Mouse (Mus musculus) liver, postnatal 0 days (tissue): ENCODE measurements around the gene Txnrd2. TPM values are rescaled to one million over a fixed set of nuclear protein-coding genes. Genes with fewer than 3 reads are reported as not detected.

Experiments
- ATAC-seq: fragments of 200-750 bp; cut with Nextera tagmentation; 2 replicates; pipeline ENCODE4 v1.8.0; 2017; ENCODE audit warnings: mild to moderate bottlenecking, moderate library complexity
- DNase-seq: peaks from one replicate; pipeline ENCODE4 v3.0.0-alpha.2; 2016
- H3K27ac ChIP-seq: fragments of 300-500 bp; sonication (generic); 2 replicates; pipeline ENCODE4 v1.5.1; 2014; ENCODE audit warnings: antibody characterized with exemption, moderate library complexity, mild to moderate bottlenecking, low read depth
- H3K27me3 ChIP-seq: fragments of 300-500 bp; sonication (generic); 2 replicates; pipeline ENCODE4 v1.6.1; 2014; ENCODE audit warnings: low read length, control low read depth, mixed read lengths; ENCODE audit not compliant: insufficient read depth
- H3K36me3 ChIP-seq: fragments of 300-500 bp; sonication (generic); replicated peaks from 2 replicates; pipeline ENCODE4 v1.6.1; 2014; ENCODE audit warnings: mild to moderate bottlenecking, control low read depth, low read length, moderate library complexity, mixed read lengths; ENCODE audit not compliant: insufficient read depth
- H3K4me1 ChIP-seq: fragments of 300-500 bp; sonication (generic); 2 replicates; pipeline ENCODE4 v1.6.1; 2014; ENCODE audit warnings: antibody characterized with exemption, mild to moderate bottlenecking, control low read depth; ENCODE audit not compliant: insufficient read depth
- H3K4me2 ChIP-seq: fragments of 300-500 bp; sonication (generic); 2 replicates; pipeline ENCODE4 v1.6.1; 2014; ENCODE audit warnings: low read depth, mild to moderate bottlenecking, low read length, moderate library complexity, mixed read lengths
- H3K4me3 ChIP-seq: fragments of 300-500 bp; sonication (generic); 2 replicates; pipeline ENCODE4 v1.5.1; 2014; ENCODE audit warnings: low read depth, low read length
- H3K9ac ChIP-seq: fragments of 300-500 bp; sonication (generic); replicated peaks from 2 replicates; pipeline ENCODE4 v1.6.1; 2014; ENCODE audit warnings: mild to moderate bottlenecking, moderate library complexity
- H3K9me3 ChIP-seq: fragments of 300-500 bp; sonication (generic); 2 replicates; pipeline ENCODE4 v1.6.1; 2016; ENCODE audit warnings: mild to moderate bottlenecking, control low read depth, low read length, mixed read lengths
- CTCF ChIP-seq: sonication (generic); IDR thresholded peaks from 2 replicates; pipeline ENCODE4 v1.5.1; 2016; ENCODE audit warnings: antibody characterized with exemption, low read depth
- EP300 ChIP-seq: IDR thresholded peaks from 2 replicates; pipeline ENCODE4 v1.6.1; 2016; ENCODE audit warnings: antibody characterized with exemption, low read depth, mild to moderate bottlenecking
- WGBS: fragments of 180-500 bp; shearing (Covaris S2); extraction: QIAGEN DNeasy Blood & Tissue Kit; methylation state at CpG from one replicate; pipeline ENCODE4 v1.1.7; 2014; ENCODE audit not compliant: insufficient replicate concordance; 5-methylcytosine and 5-hydroxymethylcytosine counted together
- polyA plus RNA-seq: library from polyadenylated mRNA; unstranded; fragments of >200 nt; fragmentation: Nextera tagmentation; extraction: Ambion mirVana; gene quantifications from 2 replicates; pipeline ENCODE4 v1.2.1, GENCODE M21; 2015

Txnrd2 gene
- polyA plus RNA-seq, 1 experiment from 2014 or later: 53.3 TPM

DNA sequence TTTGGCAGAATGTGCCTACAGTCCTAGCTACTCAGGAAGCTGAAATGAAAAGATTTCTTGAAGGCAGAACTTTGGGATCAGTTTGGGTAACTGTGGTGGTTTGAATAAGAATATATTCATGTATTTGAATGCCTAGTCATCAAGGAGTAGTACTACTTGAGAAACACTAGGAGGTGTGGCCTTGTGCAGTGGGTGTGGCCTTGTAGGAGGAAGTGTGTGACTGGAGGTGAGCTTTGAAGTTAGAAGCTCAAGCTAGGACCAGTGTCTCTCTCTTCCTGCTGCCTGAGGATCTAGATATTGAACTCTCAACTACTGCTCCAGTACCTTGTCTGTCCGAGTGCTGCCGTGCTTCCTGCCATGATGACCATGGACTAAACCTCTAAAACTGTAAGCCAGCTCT lies 59.9 kb downstream of the Txnrd2 start:
- no peaks in the 10 kb centered on the region; the same call in 1 of the 2 replicates for H3K36me3 ChIP-seq
- ATAC-seq (no peak), DNase-seq (no peak)
- H3K9me3 ChIP-seq: no peaks in the 10 kb centered on the region
- H3K27ac ChIP-seq: no peak overlapping the region
- H3K9ac ChIP-seq: no peak overlapping the region
- no peaks in the 10 kb centered on the region for H3K4me1 ChIP-seq
- H3K27me3 ChIP-seq: no peaks in the 10 kb centered on the region
- 92% methylated on average over 2 of the region's 2 CpGs for WGBS
- no peak overlapping the region for H3K4me2 ChIP-seq
- TF ChIP-seq EP300 (no peak), CTCF (no peak)
- no peak overlapping the region for H3K4me3 ChIP-seq

DNA sequence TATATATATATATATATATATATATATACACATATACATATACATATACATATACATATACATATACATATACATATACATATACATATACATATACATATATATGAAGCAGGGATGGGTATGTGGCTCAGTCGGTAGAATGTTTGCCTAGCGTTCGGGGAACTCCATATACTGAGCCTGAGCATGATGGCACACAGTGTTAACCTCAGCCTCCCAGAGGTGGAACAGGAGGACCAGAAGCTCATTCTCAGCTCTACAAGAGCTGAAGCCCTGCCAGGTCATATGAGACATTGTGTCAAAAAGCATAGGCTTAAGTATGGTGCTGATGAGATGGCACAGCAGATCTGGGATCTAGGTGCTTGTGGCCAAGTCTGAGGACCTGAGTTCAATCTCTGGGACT lies 64.1 kb downstream of the Txnrd2 start:
- H3K27ac ChIP-seq: no peak overlapping the region
- no peaks in the 10 kb centered on the region for H3K27me3 ChIP-seq
- H3K9ac ChIP-seq: no peak overlapping the region
- no peaks in the 10 kb centered on the region for H3K36me3 ChIP-seq
- DNase-seq (no peak), ATAC-seq (no peak)
- TF ChIP-seq EP300 (no peak), CTCF (no peak)
- WGBS: 95% methylated on average over 3 of the region's 3 CpGs
- no peak overlapping the region for H3K4me3 ChIP-seq
- H3K4me1 ChIP-seq: no peaks in the 10 kb centered on the region
- no peaks in the 10 kb centered on the region for H3K9me3 ChIP-seq
- no peak overlapping the region for H3K4me2 ChIP-seq

DNA sequence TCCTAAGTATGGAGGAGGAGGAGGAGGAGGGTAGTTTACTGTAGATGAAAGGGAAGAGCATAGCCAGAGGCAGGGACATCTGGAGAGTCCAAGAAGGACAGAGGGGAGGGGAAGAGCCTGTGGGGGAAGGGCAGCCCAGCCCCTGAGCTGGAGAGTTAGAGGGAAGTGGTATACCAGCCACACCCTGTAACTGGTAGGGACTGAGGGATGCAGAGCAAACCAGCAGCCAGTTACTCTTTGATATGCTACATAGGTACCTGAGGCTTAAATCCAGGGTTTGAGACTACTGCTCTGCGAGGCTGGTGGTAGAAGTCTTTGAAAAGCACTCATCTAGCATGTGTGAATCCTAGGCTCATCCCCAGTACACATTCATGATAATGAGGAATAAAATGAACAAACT lies 64.7 kb downstream of the Txnrd2 start:
- Histone ChIP-seq H3K27me3 (no peaks in the 10 kb centered on the region), H3K4me2 (no peak overlapping the region), H3K4me3 (no peak overlapping the region), H3K9me3 (no peaks in the 10 kb centered on the region), H3K9ac (no peak overlapping the region), H3K36me3 (no peaks in the 10 kb centered on the region), H3K4me1 (no peaks in the 10 kb centered on the region), H3K27ac (no peak overlapping the region)
- no peak for TF ChIP-seq CTCF
- no peak for TF ChIP-seq EP300
- DNase-seq (no peak), ATAC-seq (no peak)
- 51% methylated on average over 1 of the region's 1 CpGs for WGBS

DNA sequence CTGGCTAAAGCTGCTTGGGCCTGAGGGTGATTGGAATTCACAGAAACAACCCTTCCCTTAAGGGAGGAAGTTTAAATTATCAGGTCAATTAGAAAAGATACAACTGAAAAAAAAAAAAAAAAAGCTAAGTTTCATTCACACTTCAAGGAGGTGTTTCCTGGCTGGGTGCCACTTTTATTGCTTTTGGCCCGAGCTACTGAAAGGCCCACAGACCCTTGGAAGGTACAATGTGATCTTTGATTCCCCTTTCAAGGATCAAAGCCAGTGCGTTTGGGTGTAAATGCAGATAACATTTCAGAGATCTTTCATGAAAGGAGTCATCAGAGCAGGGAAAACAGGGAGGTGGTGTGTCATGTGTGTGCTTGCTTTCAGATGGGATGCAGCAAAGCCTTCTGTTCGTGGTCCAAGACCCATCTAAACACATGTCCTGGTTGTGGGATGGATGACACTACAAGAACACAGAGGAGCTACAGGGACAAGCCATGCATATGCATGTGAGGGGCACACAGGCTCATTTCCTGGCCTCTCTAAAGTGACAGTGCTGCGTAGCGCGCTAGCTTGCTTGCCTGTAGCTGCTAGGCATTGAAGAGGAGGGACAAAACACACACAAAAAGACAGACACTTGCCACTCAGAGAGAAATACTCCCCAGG lies 71.8 kb downstream of the Txnrd2 start:
- TF ChIP-seq EP300 (no peak), CTCF (no peak)
- no peak for DNase-seq
- Histone ChIP-seq H3K36me3 (no peaks in the 10 kb centered on the region; the same call in 1 of the 2 replicates), H3K4me3 (peak overlapping the region; percentile 67), H3K4me1 (peaks cover 10% of the 10 kb centered on the region), H3K9me3 (no peaks in the 10 kb centered on the region), H3K27ac (peak overlapping the region; percentile 90), H3K4me2 (peak overlapping the region; percentile 92), H3K27me3 (no peaks in the 10 kb centered on the region), H3K9ac (peak overlapping the region; percentile 76)
- WGBS: 6% methylated on average over 6 of the region's 6 CpGs
- ATAC-seq: peak; percentile 52

DNA sequence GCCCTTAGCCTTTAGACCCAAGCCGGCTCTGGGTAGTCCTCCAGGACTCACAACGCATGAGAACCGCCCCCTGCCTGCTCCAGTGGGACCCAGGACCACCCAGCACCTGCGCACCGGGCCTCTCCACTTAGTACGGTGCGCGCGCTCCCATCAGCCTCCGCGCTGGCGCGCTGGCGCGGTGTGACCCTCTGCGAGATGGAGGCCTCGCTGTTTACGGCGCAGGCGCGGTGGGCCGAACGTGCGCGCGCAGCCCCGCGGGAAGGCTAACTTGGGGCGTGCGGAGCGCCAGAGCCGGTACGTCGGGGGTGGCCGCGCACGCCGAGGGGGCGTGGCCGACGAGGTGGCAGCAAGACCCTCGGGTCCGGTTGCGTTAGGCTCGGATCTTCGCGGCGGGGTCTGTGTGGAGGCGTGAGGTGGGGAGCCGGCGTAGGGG lies 72.4 kb downstream of the Txnrd2 start, which contains the start of the genes Gnb1l and Rtl10:
Gene Gnb1l (plus strand): TSS at position 156 of the 433 bp plus-strand sequence.
Gene Rtl10 (plus strand): TSS at position 344 of the 433 bp plus-strand sequence.
- WGBS: under 1% methylated on average over 49 of the region's 51 CpGs
- TF ChIP-seq EP300: no peak
- TF ChIP-seq CTCF: no peak
- H3K4me3 ChIP-seq: peak within 1 kb of the TSS; percentile 67
- no peaks in the 10 kb centered on the region for H3K27me3 ChIP-seq
- peak within 1 kb of the TSS; percentile 92 for H3K4me2 ChIP-seq
- no peaks in the 10 kb centered on the region; the same call in 1 of the 2 replicates for H3K36me3 ChIP-seq
- ATAC-seq (peak; percentile 98), DNase-seq (peak; percentile 96)
- peak within 1 kb of the TSS; percentile 90 for H3K27ac ChIP-seq
- peak within 1 kb of the TSS; percentile 76 for H3K9ac ChIP-seq
- H3K4me1 ChIP-seq: peaks cover 10% of the 10 kb centered on the region
- H3K9me3 ChIP-seq: no peaks in the 10 kb centered on the region

DNA sequence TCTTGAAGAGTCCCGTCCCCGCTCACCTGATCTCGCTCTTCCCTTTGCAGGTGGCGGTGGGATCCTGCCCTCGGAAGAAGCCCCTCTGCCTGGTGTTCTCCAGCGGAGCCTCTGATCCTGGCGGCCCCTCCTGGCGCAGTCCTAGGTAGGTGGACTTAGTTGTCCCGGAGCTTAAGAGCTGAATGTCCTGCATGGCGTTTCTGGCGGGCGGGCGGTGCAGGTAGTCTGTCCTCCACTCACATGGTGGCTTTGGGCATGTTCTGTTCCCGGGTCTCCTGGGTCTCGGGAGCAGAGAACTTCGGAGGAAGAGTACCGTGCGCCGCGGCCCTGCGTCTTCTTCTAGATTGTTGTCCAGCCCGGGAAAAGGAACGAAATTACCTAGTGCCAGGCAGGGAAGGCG lies 72.8 kb downstream of the Txnrd2 start:
- DNase-seq (no peak), ATAC-seq (peak; percentile 44)
- peak overlapping the region; percentile 76 for H3K9ac ChIP-seq
- no peaks in the 10 kb centered on the region for H3K9me3 ChIP-seq
- peaks cover 10% of the 10 kb centered on the region for H3K4me1 ChIP-seq
- TF ChIP-seq CTCF (no peak), EP300 (no peak)
- peak overlapping the region; percentile 67 for H3K4me3 ChIP-seq
- WGBS: under 1% methylated on average over 24 of the region's 24 CpGs
- H3K4me2 ChIP-seq: peak overlapping the region; percentile 92
- 0 out of 2 replicates have a peak overlapping the region, but pooled peaks have one; percentile 16 for H3K27ac ChIP-seq
- no peaks in the 10 kb centered on the region; the same call in 1 of the 2 replicates for H3K36me3 ChIP-seq
- H3K27me3 ChIP-seq: no peaks in the 10 kb centered on the region
